Mouse (Mus musculus): Measurements from ENCODE around the gene Mageb18.
"Not testable (repeated sequence)": the region's sequence is repeated elsewhere in the genome, so short reads cannot be mapped to it uniquely, and the experiment has no call there.

The Mageb18 gene

GRCm38 (mm10) chrX:92599472-92599871 is at the start of gene Mageb18:
Gene Mageb18, minus strand, starts transcription at chrX:92599572.
- DNase-seq (ENCODE audit: low read depth, low spot score), result no peak

DNA sequence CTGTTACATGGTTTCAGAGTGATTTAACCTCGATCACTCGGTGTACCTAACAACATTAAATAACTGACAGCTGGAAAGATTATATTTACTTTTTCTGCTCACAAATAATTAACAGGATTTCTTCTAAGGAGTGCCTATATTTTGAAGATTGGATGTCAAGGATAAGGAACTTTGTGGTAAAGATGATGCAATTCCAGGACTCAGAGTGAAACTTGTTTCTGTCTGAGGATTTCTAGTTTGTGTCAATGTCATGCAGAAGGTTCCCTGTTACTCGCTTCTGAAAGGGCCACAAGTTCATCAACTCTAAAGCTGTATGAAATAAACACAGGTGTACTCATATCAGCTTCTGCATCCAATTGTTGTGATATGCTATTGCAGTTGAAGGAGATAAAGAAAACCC is 13.4 kb upstream of the Mageb18 start:
- no peak for DNase-seq (ENCODE audit: low read depth, low spot score)

DNA sequence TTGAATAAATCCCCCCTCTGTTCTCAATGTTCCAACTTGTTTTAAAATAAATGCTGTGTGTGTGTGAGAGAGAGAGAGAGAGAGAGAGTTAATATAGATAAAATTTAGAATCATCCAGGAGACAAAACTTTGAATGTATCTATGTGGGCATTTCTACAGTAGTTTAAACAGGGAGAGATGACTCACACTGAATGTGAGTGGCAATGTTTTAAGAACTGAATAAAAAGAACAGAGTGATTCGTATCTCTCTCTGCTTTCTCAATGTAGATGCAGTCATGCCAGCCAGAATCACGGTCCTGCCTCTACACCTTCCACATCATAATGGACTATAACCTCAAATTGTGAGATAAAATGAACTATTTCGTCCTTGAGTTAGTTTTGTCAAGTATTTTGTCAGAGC is 11.1 kb upstream of the Mageb18 start:
- DNase-seq (ENCODE audit: low read depth, low spot score), result no peak

DNA sequence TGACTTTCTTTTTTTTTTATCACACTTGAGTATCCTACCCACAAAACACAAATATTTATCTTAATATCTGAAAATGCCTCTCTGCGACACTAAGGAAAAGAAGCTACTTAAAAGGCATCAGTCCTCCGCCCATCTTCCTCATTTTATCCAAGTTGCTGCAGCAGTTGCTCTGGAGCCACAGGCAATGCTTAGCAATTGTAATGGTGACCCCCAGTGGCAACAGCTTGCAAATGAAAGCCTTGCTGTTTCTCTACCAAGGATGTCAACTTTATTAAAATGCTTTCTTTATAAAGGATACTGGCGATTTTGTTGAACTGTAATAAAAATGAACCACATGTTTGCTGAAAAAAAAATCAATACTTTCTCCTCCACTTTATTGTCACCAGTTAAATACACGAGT is 2.0 kb downstream of the Mageb18 start:
- DNase-seq (ENCODE audit: low read depth, low spot score), result no peak

- no peak for DNase-seq (ENCODE audit: low read depth, low spot score)
Observed at GRCm38 (mm10) chrX:92527826-92528225, 71.5 kb downstream of the Mageb18 start.

GRCm38 (mm10) chrX:92498254-92498653 is 101.1 kb downstream of the Mageb18 start:
- DNase-seq (ENCODE audit: low read depth, low spot score), result no peak

DNA sequence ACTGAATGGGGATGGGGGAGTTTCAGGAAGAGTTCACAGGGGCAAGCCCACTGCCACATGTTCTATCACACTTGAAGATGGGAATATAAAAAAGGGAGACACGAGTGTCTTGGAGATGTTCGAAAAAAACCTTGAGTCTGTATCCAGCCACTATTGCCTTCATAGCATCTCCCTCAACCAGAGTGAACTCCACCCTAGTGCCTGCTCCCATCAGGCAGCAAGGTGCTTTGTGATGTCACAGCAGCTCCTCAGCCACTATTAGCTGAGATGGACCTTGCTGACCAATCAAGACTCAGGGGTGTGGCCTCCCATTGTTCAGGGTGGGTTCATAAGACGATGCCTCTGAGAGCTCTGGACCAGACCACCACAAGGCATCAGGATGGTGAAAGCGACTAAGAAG is 109.7 kb downstream of the Mageb18 start, which contains the start of gene Gm5941:
Gene Gm5941 (plus strand): TSS at position 301 of the 400 bp plus-strand sequence.
- DNase-seq (ENCODE audit: low read depth, low spot score), result not testable (repeated sequence)

GRCm38 (mm10) chrX:92464773-92465172 is 134.6 kb downstream of the Mageb18 start:
- no peak for DNase-seq (ENCODE audit: low read depth, low spot score)

DNA sequence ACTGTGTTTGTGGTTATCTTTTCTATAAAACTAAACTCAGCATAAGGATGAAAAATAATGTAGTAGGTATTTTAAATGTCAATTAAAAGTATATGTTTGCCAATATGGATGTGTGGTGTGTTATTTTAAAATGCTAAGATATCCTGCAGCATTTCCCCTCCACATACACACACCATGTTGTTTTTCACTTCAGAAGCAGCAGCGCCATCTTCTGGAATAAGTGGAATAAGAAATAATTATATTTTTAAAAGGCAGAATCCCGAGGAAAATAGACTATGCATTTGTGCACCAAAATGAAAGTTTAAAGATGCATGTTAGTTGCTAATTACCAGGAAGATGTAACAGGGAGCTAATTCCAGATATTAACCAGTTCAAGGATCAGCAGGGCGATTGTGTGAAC is 138.9 kb downstream of the Mageb18 start:
- DNase-seq (ENCODE audit: low read depth, low spot score), result no peak

DNA sequence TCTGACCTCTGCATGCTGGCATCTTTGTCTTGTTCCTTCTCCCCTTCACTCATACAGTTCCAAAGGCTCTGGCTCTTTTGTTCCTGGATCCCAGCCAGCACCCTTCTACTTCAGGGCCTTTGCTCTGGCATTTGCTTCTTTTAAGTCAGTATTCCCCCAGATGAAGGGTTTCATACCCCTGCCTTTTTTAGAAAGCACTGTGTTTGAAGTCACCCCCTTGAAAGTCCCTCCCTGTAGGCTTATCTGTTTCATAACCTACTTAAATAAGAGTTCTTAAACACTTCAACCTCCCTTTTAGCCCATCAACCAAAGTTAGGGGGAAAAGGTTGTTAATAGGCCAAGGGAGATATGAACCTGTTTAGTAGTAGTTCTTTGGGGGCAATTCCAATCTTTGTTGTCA is 212.0 kb downstream of the Mageb18 start:
- no peak for DNase-seq (ENCODE audit: low read depth, low spot score)

- DNase-seq (ENCODE audit: low read depth, low spot score), result no peak
Observed at GRCm38 (mm10) chrX:92342924-92343323, 256.4 kb downstream of the Mageb18 start.

DNA sequence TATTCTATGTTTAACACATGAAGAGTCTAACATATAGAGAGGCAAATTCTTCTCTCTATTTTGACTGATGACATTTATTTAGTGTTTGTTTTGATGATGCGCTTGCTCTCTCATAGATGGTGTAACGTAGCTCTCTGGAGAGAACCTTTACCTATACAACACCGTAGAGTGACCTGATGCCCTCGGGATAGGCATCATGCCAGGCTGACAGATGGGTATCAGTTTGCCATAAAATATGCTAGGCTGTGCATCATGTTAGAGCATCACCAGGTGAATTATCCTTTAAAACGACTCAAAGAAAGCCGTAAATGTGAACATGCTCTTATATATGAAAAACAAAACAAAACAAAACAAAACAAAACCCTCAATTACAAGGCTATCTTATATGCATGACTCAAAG is 258.5 kb downstream of the Mageb18 start:
- no peak for DNase-seq (ENCODE audit: low read depth, low spot score)

- no peak for DNase-seq (ENCODE audit: low read depth, low spot score)
Observed at GRCm38 (mm10) chrX:92339551-92339950, 259.8 kb downstream of the Mageb18 start.

GRCm38 (mm10) chrX:92333459-92333858 is 265.9 kb downstream of the Mageb18 start:
- DNase-seq (ENCODE audit: low read depth, low spot score), result no peak

DNA sequence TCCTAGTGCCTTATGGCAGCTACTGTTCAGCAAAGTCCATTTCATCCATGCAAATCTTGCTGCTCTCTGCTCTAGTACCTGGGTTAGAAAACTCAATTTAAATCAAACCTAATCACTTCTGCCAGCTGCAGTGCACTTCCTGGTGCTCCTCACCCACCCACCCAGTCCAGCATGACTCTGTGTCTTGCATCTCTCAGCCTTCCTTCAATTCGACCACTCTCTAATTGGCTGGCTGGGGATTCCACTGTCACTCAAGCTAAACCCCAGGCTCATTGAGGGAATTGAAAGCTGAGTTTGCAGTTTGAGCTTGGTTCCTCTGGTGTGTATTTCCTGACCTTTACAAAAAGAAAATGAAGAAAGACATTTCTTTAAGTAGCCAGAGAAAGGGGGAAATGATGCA is 275.8 kb downstream of the Mageb18 start:
- DNase-seq (ENCODE audit: low read depth, low spot score), result no peak

GRCm38 (mm10) chrX:92280619-92281018 is 318.8 kb downstream of the Mageb18 start:
- no peak for DNase-seq (ENCODE audit: low read depth, low spot score)

All from CD4-positive helper T cell, adult 2 months (primary cell).